Mouse (Mus musculus) erythroblast, embryonic 14.5 days (primary cell): ENCODE results near the gene Wdr90.

Experiments used
- GATA1 ChIP-seq: IDR thresholded peaks from 2 replicates; pipeline ENCODE4 v1.6.1; 2012; ENCODE audit warnings: low read length, inconsistent platforms, mixed read lengths
- TAL1 ChIP-seq: IDR thresholded peaks from 3 replicates; pipeline ENCODE4 v1.6.1; 2012; ENCODE audit warnings: low read length, inconsistent platforms, mixed read lengths

DNA sequence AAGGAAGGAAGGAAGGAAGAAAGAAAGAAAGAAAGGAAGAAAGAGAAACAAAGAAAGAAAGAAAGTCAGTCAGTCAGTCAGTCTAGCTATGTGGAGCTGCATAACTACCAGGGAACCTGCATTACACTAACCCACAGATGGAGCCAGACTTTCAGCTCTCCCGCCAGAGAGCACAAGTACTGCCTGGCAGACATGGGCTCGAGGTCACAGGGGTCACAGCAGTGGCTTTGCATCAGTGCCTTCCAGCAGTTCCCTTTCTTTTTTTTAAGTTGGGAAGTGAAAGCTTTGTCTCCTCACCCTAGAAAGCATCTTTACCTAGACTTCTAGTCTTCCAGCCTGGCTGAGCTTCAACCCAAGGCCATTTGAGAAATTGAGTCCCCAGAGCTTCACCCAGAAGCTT is 34.1 kb upstream of the Wdr90 start:
- TF ChIP-seq TAL1 (no peak), GATA1 (no peak)
